Comparison of ENCODE assay signal across 12 mouse cellular contexts in the genomic region with DNA sequence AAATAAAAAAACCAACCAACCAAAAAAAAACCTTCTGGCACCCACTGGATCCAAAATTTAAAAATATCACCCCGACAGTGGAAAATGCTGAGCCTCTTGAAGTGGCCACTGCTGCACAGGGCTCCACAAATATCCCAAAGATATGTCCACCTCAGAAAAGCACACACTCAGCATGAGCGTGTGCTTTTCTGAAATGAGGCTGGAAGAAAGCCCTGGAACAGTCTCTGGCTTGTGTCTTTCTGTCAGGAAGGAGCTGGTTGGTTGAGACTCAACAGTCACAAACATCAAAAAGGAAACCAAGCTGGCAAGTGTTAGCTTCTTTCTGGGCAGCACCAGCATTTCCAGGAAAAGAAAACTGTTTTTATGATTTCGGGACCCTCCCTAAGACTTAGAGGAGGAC. TPM values are rescaled to one million over a fixed set of nuclear protein-coding genes. Genes with fewer than 3 reads are reported as not detected.
A peak's percentile ranks its signal among the peaks of the same experiment; 100 is the strongest.
DNase-seq lines count a peak whose midpoint lies in the region; ATAC-seq and TF ChIP-seq lines count a peak whose summit lies in the region.
"Had no signal": no experiment of that assay in that cellular context is flagged by ENCODE, and none has a peak within 500 bp of the region (broad histone marks: within the 10 kb centered on the region; RNA-seq: fewer than 3 reads in every experiment).

No protein-coding gene starts in this region.

- H3K27ac ChIP-seq in cerebellum, adult 2 months (ENCODE audit: insufficient read depth, low read length), result peak overlapping the region; percentile 56; the same call in 1 of the 2 replicates
- peak overlapping the region; percentile 61; the same call in 1 of the 2 replicates for H3K27ac ChIP-seq in lung, embryonic 14.5 days (ENCODE audit: low read depth)
- H3K27ac ChIP-seq: forebrain, embryonic 12.5 days; liver, embryonic 13.5 days had no signal

- TF ChIP-seq CTCF in cerebellum, adult 2 months (IDR thresholded peaks at IDR 0.05; ENCODE audit: borderline replicate concordance, insufficient read depth, low read depth, low read length), result no peak
- TF ChIP-seq CTCF in lung, embryonic 14.5 days (IDR thresholded peaks at IDR 0.05; ENCODE audit: low read depth), result no peak

- no peak for TF ChIP-seq POLR2A in cerebellum, adult 2 months (IDR thresholded peaks at IDR 0.05; ENCODE audit: borderline replicate concordance, insufficient read depth, low read length)

- no peak overlapping the region for H3K4me3 ChIP-seq in cerebellum, adult 2 months (replicated peaks; ENCODE audit: insufficient read depth, low read depth, low read length)
- no peak overlapping the region for H3K4me3 ChIP-seq in lung, embryonic 14.5 days (ENCODE audit: low read depth, low read length)
- H3K4me3 ChIP-seq: forebrain, embryonic 12.5 days; liver, embryonic 13.5 days had no signal

- WGBS in cerebellum, adult 2 months, result 18% methylated on average over 3 of the region's 3 CpGs
- WGBS in lung, embryonic 14.5 days, result 39% methylated on average over 3 of the region's 3 CpGs

- H3K4me2 ChIP-seq in lung, embryonic 14.5 days, result no peak overlapping the region
- H3K4me2 ChIP-seq: forebrain, embryonic 12.5 days; liver, embryonic 13.5 days had no signal

- no peaks in the 10 kb centered on the region for H3K27me3 ChIP-seq in cerebellum, adult 2 months (ENCODE audit: control insufficient read depth, insufficient read depth, low read length)
- H3K27me3 ChIP-seq in lung, embryonic 14.5 days (ENCODE audit: insufficient read depth, low read length), result no peaks in the 10 kb centered on the region
- H3K27me3 ChIP-seq: forebrain, embryonic 12.5 days had no signal

- H3K4me1 ChIP-seq in cerebellum, adult 2 months (ENCODE audit: control insufficient read depth, insufficient read depth, low read length), result peaks cover 5% of the 10 kb centered on the region
- H3K4me1 ChIP-seq in lung, embryonic 14.5 days (ENCODE audit: insufficient read depth), result no peaks in the 10 kb centered on the region

- no peak overlapping the region for H3K9ac ChIP-seq in lung, embryonic 14.5 days
- H3K9ac ChIP-seq: forebrain, embryonic 12.5 days; liver, embryonic 13.5 days had no signal

- DNase-seq in cerebellum, adult 2 months, result peak; percentile 23 to 63
- no peak for DNase-seq in cerebellum, postnatal 10 days
- DNase-seq in lung, embryonic 14.5 days, result no peak
- no peak for DNase-seq in lung, postnatal 14 days
- peak; percentile 41 for DNase-seq in heart, adult 8-10 months (ENCODE audit: low spot score)
- peak; percentile 69 for DNase-seq in induced T-regulatory cell, adult 2 months (ENCODE audit: low read depth)
- DNase-seq in thymus, postnatal 25 days, result no peak
- DNase-seq in B cell, adult 2 months, result no peak
- DNase-seq: gastrocnemius, postnatal 25 days; liver, embryonic 13.5 days had no signal

- H3K36me3 ChIP-seq in lung, embryonic 14.5 days (ENCODE audit: insufficient read depth), result no peaks in the 10 kb centered on the region
- H3K36me3 ChIP-seq: forebrain, embryonic 12.5 days; liver, embryonic 13.5 days had no signal

- ATAC-seq in lung, embryonic 14.5 days (ENCODE audit: insufficient read depth), result no peak
- ATAC-seq: hindbrain, embryonic 16.5 days had no signal

- no peaks in the 10 kb centered on the region for H3K9me3 ChIP-seq in lung, embryonic 14.5 days (ENCODE audit: low read depth, low read length)
- H3K9me3 ChIP-seq: forebrain, embryonic 12.5 days; liver, embryonic 13.5 days had no signal

RNA-seq across cellular contexts. Expression of a gene that starts 6.0 kb away (rescaled TPM):
- 3.3 and 4.9 TPM in 2 replicates for polyA plus RNA-seq in cerebellum, adult 2 months (2012; rRNA removed)
- polyA plus RNA-seq in lung, embryonic 14.5 days (2014; fragmentation: Nextera tagmentation; extraction: Ambion mirVana), result 3.7 and 4.3 TPM in 2 replicates
- total RNA-seq in heart, adult 8-10 months (2022), result 10 to 100 TPM in 2 of 4 experiments, 1 to 10 TPM in 2; 8.5 to 10.9 (median 9.5) TPM

RNA-seq across cellular contexts. Expression of a gene that starts 6.1 kb away (rescaled TPM):
- polyA plus RNA-seq in cerebellum, adult 2 months (2012; rRNA removed), result 3.2 and 3.4 TPM in 2 replicates
- polyA plus RNA-seq in lung, embryonic 14.5 days (2014; fragmentation: Nextera tagmentation; extraction: Ambion mirVana), result 1.8 and 1.9 TPM in 2 replicates
- 10 to 100 TPM; 10.8 to 11.6 (median 11.5) TPM for total RNA-seq in heart, adult 8-10 months (2022)

RNA-seq across cellular contexts. Expression of a gene that starts 21.9 kb away (rescaled TPM):
- polyA plus RNA-seq in cerebellum, adult 2 months (2012; rRNA removed), result 62.0 and 66.5 TPM in 2 replicates
- 115 and 128 TPM in 2 replicates for polyA plus RNA-seq in lung, embryonic 14.5 days (2014; fragmentation: Nextera tagmentation; extraction: Ambion mirVana)
- 10 to 100 TPM; 45.6 to 62.3 (median 52.4) TPM for total RNA-seq in heart, adult 8-10 months (2022)

RNA-seq across cellular contexts. Expression of a gene that starts 25.0 kb away (rescaled TPM):
- polyA plus RNA-seq in cerebellum, adult 2 months (2012; rRNA removed), result 8.7 and 9.1 TPM in 2 replicates
- 26.9 and 27.6 TPM in 2 replicates for polyA plus RNA-seq in lung, embryonic 14.5 days (2014; fragmentation: Nextera tagmentation; extraction: Ambion mirVana)
- 1 to 10 TPM; 8.8 to 9.6 (median 9.2) TPM for total RNA-seq in heart, adult 8-10 months (2022)

Comparison
In these comparisons a context has a peak if more than half of its experiments do, and no peak if none do; other contexts are left out.
1. DNase-seq: peak in cerebellum, adult 2 months (2 of 2), heart, adult 8-10 months (single experiment) and induced T-regulatory cell, adult 2 months (single experiment); none in cerebellum, postnatal 10 days (0 of 2), lung, embryonic 14.5 days (single experiment), lung, postnatal 14 days (single experiment), thymus, postnatal 25 days (single experiment) and B cell, adult 2 months (0 of 2).